Mouse (Mus musculus): ENCODE data around the gene Sema5a. TPM values are rescaled to one million over a fixed set of nuclear protein-coding genes. Genes with fewer than 3 reads are reported as not detected.

Sema5a gene
- polyA plus RNA-seq, 1 experiment: 1.3 TPM

DNA sequence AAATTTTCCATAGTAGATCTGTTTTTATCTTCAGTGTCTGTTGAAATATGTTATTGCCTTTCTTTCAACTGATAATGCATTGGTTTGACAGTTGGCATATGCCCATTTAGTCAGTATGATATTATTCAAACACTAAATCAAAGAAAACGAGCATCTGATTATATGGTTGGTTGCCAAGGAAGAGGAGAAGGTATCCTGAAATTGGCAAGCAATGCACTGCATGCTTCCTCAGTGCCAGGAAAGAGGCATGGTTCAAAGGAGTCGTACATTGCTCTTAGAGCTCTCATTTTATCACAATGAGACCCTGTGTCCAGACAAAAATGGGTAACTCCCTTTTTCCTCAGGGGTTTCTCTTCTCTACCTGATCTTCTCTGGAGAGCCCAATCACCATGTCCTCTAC lies 214.4 kb downstream of the Sema5a start:
- TF ChIP-seq CTCF (IDR thresholded peaks at IDR 0.05; ENCODE audit: borderline replicate concordance, control insufficient read depth, extremely low read depth, insufficient read depth, low read length, poor library complexity): no peak
- no peak for TF ChIP-seq POLR2A (IDR thresholded peaks at IDR 0.05; ENCODE audit: control insufficient read depth, extremely low read depth, insufficient read depth, low read length, poor library complexity)

DNA sequence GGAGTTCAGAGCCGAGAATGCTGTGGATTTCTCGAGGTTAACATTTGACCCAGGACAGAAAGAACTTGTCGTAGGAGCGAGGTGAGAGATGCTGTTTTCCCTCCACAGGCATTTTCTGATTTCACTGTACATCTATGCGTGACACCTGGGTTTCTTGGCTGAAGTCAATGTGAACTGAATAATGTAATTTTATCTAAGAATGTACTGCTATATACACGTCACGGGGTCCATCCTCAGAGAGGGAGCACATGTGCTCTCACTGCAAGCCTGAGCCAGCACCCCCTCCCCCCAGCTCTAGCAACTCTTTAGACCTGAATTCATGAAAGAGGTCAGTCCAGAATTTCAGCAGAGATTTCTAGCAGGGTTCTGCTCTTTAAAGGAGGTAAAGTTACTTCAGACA lies 215.6 kb downstream of the Sema5a start:
- Histone ChIP-seq H3K4me1 (replicated peaks; ENCODE audit: control insufficient read depth, insufficient read depth, low read length) (no peaks in the 10 kb centered on the region), H3K27me3 (ENCODE audit: control insufficient read depth, insufficient read depth, low read length) (no peaks in the 10 kb centered on the region), H3K4me3 (ENCODE audit: control insufficient read depth, insufficient read depth, low read length) (no peak overlapping the region), H3K36me3 (ENCODE audit: control insufficient read depth, insufficient read depth, low read length) (no peaks in the 10 kb centered on the region), H3K27ac (ENCODE audit: control insufficient read depth, insufficient read depth, low read length) (no peak overlapping the region)
- DNase-seq: no peak
- 89% methylated on average over 7 of the region's 7 CpGs for WGBS
- TF ChIP-seq CTCF (IDR thresholded peaks at IDR 0.05; ENCODE audit: borderline replicate concordance, control insufficient read depth, extremely low read depth, insufficient read depth, low read length, poor library complexity) (no peak), POLR2A (IDR thresholded peaks at IDR 0.05; ENCODE audit: control insufficient read depth, extremely low read depth, insufficient read depth, low read length, poor library complexity) (no peak)

More for the DNA sequence above, 214.4 kb downstream of the Sema5a start:
- no peak overlapping the region for H3K27ac ChIP-seq (ENCODE audit: control insufficient read depth, insufficient read depth, low read length)
- H3K36me3 ChIP-seq (ENCODE audit: control insufficient read depth, insufficient read depth, low read length): no peaks in the 10 kb centered on the region
- WGBS: 68% methylated on average over 2 of the region's 2 CpGs
- H3K27me3 ChIP-seq (ENCODE audit: control insufficient read depth, insufficient read depth, low read length): no peaks in the 10 kb centered on the region
- H3K4me1 ChIP-seq (replicated peaks; ENCODE audit: control insufficient read depth, insufficient read depth, low read length): no peaks in the 10 kb centered on the region
- no peak for DNase-seq
- H3K4me3 ChIP-seq (ENCODE audit: control insufficient read depth, insufficient read depth, low read length): no peak overlapping the region

DNA sequence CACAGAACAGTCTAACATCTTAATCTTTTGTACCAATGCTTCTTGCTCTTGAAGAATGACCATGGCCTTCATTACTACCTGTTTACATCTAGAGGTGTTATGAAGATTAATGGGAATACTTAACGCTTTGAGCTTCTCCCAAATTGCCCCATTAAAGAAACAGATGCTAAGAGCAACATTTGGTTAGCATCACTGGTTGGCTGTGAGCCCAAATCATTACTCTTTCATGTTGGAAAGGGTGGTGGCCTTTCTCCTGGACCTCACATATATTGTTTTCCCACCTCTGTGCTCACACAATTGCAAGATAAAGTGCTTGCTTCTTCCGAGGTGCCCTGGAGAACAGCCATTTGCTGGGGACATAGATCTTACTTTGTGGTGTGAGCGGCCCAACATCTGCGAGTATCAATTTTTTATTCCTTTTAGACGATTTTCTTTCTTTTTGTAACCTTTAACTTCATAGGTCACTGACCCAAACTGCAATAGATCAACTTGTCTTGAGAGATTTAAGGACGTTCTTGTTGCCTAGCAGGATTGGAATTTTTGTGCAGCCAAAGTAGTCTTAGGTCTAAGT lies 227.0 kb downstream of the Sema5a start:
- no peaks in the 10 kb centered on the region for H3K36me3 ChIP-seq (ENCODE audit: control insufficient read depth, insufficient read depth, low read length)
- DNase-seq: no peak
- no peak for TF ChIP-seq POLR2A (IDR thresholded peaks at IDR 0.05; ENCODE audit: control insufficient read depth, extremely low read depth, insufficient read depth, low read length, poor library complexity)
- TF ChIP-seq CTCF (IDR thresholded peaks at IDR 0.05; ENCODE audit: borderline replicate concordance, control insufficient read depth, extremely low read depth, insufficient read depth, low read length, poor library complexity): no peak

DNA sequence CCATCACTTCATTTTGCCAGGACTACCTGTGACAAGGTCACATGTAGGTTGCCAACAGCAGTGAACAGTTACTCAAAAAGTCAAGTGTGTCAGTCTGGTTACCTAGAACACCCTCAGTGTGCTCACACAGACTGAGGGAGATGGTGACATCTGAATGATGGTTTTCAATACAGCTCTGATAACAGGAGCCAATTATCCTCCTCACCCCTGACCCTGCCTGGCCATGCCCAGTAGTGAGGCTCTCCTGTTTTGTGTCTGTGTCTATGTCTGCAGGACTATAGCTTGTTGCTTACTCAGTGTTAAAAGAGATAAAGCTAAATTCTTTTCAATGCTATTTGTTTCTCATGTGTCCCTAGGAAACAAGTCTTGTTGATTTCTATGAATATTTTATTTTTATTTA lies 236.1 kb downstream of the Sema5a start:
- Histone ChIP-seq H3K27ac (ENCODE audit: control insufficient read depth, insufficient read depth, low read length) (no peak overlapping the region), H3K4me1 (replicated peaks; ENCODE audit: control insufficient read depth, insufficient read depth, low read length) (no peaks in the 10 kb centered on the region), H3K27me3 (ENCODE audit: control insufficient read depth, insufficient read depth, low read length) (no peaks in the 10 kb centered on the region), H3K36me3 (ENCODE audit: control insufficient read depth, insufficient read depth, low read length) (no peaks in the 10 kb centered on the region), H3K4me3 (ENCODE audit: control insufficient read depth, insufficient read depth, low read length) (no peak overlapping the region)
- no peak for DNase-seq
- TF ChIP-seq CTCF (IDR thresholded peaks at IDR 0.05; ENCODE audit: borderline replicate concordance, control insufficient read depth, extremely low read depth, insufficient read depth, low read length, poor library complexity): no peak
- TF ChIP-seq POLR2A (IDR thresholded peaks at IDR 0.05; ENCODE audit: control insufficient read depth, extremely low read depth, insufficient read depth, low read length, poor library complexity): no peak

More for the DNA sequence above, 227.0 kb downstream of the Sema5a start:
- WGBS: 79% methylated on average over 6 of the region's 6 CpGs
- Histone ChIP-seq H3K27ac (ENCODE audit: control insufficient read depth, insufficient read depth, low read length) (no peak overlapping the region), H3K27me3 (ENCODE audit: control insufficient read depth, insufficient read depth, low read length) (no peaks in the 10 kb centered on the region), H3K4me3 (ENCODE audit: control insufficient read depth, insufficient read depth, low read length) (no peak overlapping the region), H3K4me1 (replicated peaks; ENCODE audit: control insufficient read depth, insufficient read depth, low read length) (no peaks in the 10 kb centered on the region)

DNA sequence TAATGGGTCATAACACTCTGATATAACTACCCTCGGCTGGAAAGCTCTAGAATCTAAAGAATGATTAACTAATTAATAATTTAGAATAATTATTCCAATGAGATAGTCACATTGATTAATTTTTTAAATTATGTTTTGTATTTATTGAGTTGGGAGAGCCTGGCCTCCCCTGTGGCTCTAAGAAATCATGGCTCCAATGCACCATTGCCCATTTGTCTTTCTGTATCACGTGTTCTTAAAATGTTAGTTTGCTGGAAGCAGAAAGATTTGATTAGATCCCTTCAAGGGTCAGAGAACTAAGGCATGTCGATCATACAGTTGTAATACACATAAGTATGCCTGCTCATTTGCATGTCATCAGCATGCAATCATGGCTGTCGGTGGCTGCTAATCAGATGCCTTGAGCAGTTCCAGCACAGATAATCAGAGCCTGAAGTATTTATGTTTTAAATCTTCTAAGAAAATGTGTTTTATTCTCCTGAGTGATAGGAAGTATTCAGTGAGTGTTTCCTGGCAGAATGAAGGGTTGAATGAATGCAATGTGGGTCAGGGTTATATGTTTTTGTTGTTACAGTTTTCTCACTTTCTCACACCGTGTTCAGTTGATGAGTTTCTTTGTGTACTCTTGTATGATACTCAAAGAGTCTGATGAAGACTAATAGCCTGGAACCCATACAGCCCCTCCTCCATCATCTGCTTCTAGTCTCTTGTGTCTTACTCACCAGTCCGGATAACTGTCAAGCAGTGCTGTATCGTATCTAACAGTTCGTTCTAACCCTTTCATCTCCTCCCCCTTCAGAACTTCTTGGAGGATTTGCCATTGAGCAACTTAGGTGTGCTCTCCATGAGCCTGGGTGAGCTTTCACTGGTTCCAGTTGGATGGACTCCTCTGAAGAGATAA lies 240.7 kb downstream of the Sema5a start:
- no peak overlapping the region for H3K27ac ChIP-seq (ENCODE audit: control insufficient read depth, insufficient read depth, low read length)
- no peaks in the 10 kb centered on the region for H3K4me1 ChIP-seq (replicated peaks; ENCODE audit: control insufficient read depth, insufficient read depth, low read length)
- no peak overlapping the region for H3K4me3 ChIP-seq (ENCODE audit: control insufficient read depth, insufficient read depth, low read length)
- WGBS: 91% methylated on average over 8 of the region's 8 CpGs
- no peaks in the 10 kb centered on the region for H3K27me3 ChIP-seq (ENCODE audit: control insufficient read depth, insufficient read depth, low read length)
- no peaks in the 10 kb centered on the region for H3K36me3 ChIP-seq (ENCODE audit: control insufficient read depth, insufficient read depth, low read length)
- TF ChIP-seq CTCF (IDR thresholded peaks at IDR 0.05; ENCODE audit: borderline replicate concordance, control insufficient read depth, extremely low read depth, insufficient read depth, low read length, poor library complexity): no peak
- TF ChIP-seq POLR2A (IDR thresholded peaks at IDR 0.05; ENCODE audit: control insufficient read depth, extremely low read depth, insufficient read depth, low read length, poor library complexity): no peak
- DNase-seq: no peak

DNA sequence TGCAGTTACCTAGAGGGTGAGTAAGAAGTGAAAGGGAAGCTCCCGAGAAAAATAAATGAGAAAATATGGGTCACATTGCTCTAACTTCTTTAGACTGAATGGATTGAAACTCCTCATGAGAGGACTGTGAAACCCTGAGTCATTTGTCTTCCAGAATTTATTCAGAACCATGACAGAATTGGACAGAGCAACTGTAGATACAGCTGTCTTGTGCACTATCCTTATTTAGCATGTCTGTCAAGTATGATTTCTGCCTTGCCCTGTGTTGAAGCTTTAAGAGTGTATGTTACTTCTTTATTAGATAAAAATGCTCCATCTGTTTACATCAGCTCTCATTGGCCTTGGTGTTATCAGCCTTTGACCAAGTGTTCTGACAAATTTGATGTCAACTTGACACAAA lies 243.4 kb downstream of the Sema5a start:
- 48% methylated on average over 1 of the region's 1 CpGs for WGBS
- Histone ChIP-seq H3K4me3 (ENCODE audit: control insufficient read depth, insufficient read depth, low read length) (no peak overlapping the region), H3K27me3 (ENCODE audit: control insufficient read depth, insufficient read depth, low read length) (no peaks in the 10 kb centered on the region), H3K4me1 (replicated peaks; ENCODE audit: control insufficient read depth, insufficient read depth, low read length) (no peaks in the 10 kb centered on the region), H3K36me3 (ENCODE audit: control insufficient read depth, insufficient read depth, low read length) (no peaks in the 10 kb centered on the region), H3K27ac (ENCODE audit: control insufficient read depth, insufficient read depth, low read length) (no peak overlapping the region)
- no peak for DNase-seq
- TF ChIP-seq POLR2A (IDR thresholded peaks at IDR 0.05; ENCODE audit: control insufficient read depth, extremely low read depth, insufficient read depth, low read length, poor library complexity) (no peak), CTCF (IDR thresholded peaks at IDR 0.05; ENCODE audit: borderline replicate concordance, control insufficient read depth, extremely low read depth, insufficient read depth, low read length, poor library complexity) (no peak)
